Mouse (Mus musculus) liver, adult 2 months (tissue): ENCODE data around the gene Hspbap1. TPM values are rescaled to one million over a fixed set of nuclear protein-coding genes. Genes with fewer than 3 reads are reported as not detected.

Experiments used
- DNase-seq: peaks from one replicate; pipeline ENCODE4 v3.0.0-alpha.2; 2011; ENCODE audit warnings: low read depth, low spot score; ENCODE audit errors: extremely low read depth
- H3K27ac ChIP-seq: fragments of 200-500 bp; replicated peaks from 2 replicates; pipeline ENCODE4 v1.5.1; 2012; ENCODE audit warnings: low read depth, mild to moderate bottlenecking, control low read depth, inconsistent platforms, low read length; ENCODE audit not compliant: insufficient read depth
- H3K27me3 ChIP-seq: fragments of 200-500 bp; 2 replicates; pipeline ENCODE4 v1.6.1; 2012; ENCODE audit warnings: mild to moderate bottlenecking, moderate library complexity, low read length, inconsistent platforms; ENCODE audit not compliant: control insufficient read depth, insufficient read depth
- H3K36me3 ChIP-seq: fragments of 200-500 bp; 2 replicates; pipeline ENCODE4 v1.6.1; 2012; ENCODE audit warnings: low read length, inconsistent platforms; ENCODE audit not compliant: control insufficient read depth, insufficient read depth
- H3K4me1 ChIP-seq: fragments of 200-500 bp; 2 replicates; pipeline ENCODE4 v1.6.1; 2011; ENCODE audit warnings: low read length; ENCODE audit not compliant: control insufficient read depth, insufficient read depth
- H3K4me3 ChIP-seq: fragments of 200-500 bp; 2 replicates; pipeline ENCODE4 v1.5.1; 2011; ENCODE audit warnings: low read depth, mild to moderate bottlenecking, control low read depth, low read length, moderate library complexity; ENCODE audit not compliant: insufficient read depth
- H3K79me2 ChIP-seq: fragments of 200-500 bp; 2 replicates; pipeline ENCODE4 v1.6.1; 2012; ENCODE audit warnings: inconsistent platforms, mild to moderate bottlenecking, low read length, moderate library complexity; ENCODE audit not compliant: control insufficient read depth, insufficient read depth
- H3K9ac ChIP-seq: fragments of 200-500 bp; 2 replicates; pipeline ENCODE4 v1.6.1; 2012; ENCODE audit warnings: low read depth, mild to moderate bottlenecking, control low read depth, inconsistent platforms, low read length
- CTCF ChIP-seq: fragments of 200-500 bp; IDR thresholded peaks from 2 replicates; pipeline ENCODE4 v1.5.1; 2011; ENCODE audit warnings: low read depth, low read length, control low read depth
- POLR2A ChIP-seq: fragments of 200-500 bp; IDR thresholded peaks from 2 replicates; pipeline ENCODE4 v1.6.1; 2011; ENCODE audit warnings: low read length, control low read depth; ENCODE audit not compliant: insufficient read depth; ENCODE audit errors: extremely low read depth
- WGBS: fragments of 180-500 bp; shearing (Covaris S2); methylation state at CpG from one replicate; pipeline ENCODE4 v1.1.7; 2018; 5-methylcytosine and 5-hydroxymethylcytosine counted together
- polyA plus RNA-seq: library from polyadenylated mRNA; depleted of rRNA; stranded (reverse); fragments of >200 nt; gene quantifications from 2 replicates; pipeline ENCODE4 v1.2.3, GENCODE M21; 2012
- total RNA-seq: library from RNA; depleted of rRNA; stranded (reverse); fragments of >200 nt; gene quantifications from 2 replicates; pipeline ENCODE4 v1.2.3, GENCODE M21; 2014

Gene Hspbap1
- total and polyA plus RNA-seq, 2 experiments, result 1.7 to 2.0 TPM

- H3K27me3 ChIP-seq, result no peaks in the 10 kb centered on the region
- H3K9ac ChIP-seq, result no peak overlapping the region
- H3K4me1 ChIP-seq, result peaks cover 15% of the 10 kb centered on the region
- TF ChIP-seq POLR2A, result no peak
- no peak for TF ChIP-seq CTCF
- no peak overlapping the region for H3K4me3 ChIP-seq
- WGBS, result 83% methylated on average over 9 of the region's 9 CpGs
- H3K36me3 ChIP-seq, result peaks cover 7% of the 10 kb centered on the region
- H3K79me2 ChIP-seq, result peaks cover 7% of the 10 kb centered on the region; the same call in 1 of the 2 replicates
- no peak overlapping the region for H3K27ac ChIP-seq
- DNase-seq, result no peak
These were observed 22.5 kb upstream of the Hspbap1 start for GRCm38 (mm10) chr16:35747417-35748236.

GRCm38 (mm10) chr16:35748237-35748603 is 22.0 kb upstream of the Hspbap1 start:
- Histone ChIP-seq H3K36me3 (peaks cover 7% of the 10 kb centered on the region), H3K27me3 (no peaks in the 10 kb centered on the region), H3K27ac (no peak overlapping the region), H3K9ac (no peak overlapping the region), H3K4me1 (peaks cover 9% of the 10 kb centered on the region), H3K79me2 (peaks cover 7% of the 10 kb centered on the region; the same call in 1 of the 2 replicates), H3K4me3 (no peak overlapping the region)
- 93% methylated on average over 7 of the region's 7 CpGs for WGBS
- no peak for DNase-seq
- no peak for TF ChIP-seq POLR2A
- no peak for TF ChIP-seq CTCF

DNA sequence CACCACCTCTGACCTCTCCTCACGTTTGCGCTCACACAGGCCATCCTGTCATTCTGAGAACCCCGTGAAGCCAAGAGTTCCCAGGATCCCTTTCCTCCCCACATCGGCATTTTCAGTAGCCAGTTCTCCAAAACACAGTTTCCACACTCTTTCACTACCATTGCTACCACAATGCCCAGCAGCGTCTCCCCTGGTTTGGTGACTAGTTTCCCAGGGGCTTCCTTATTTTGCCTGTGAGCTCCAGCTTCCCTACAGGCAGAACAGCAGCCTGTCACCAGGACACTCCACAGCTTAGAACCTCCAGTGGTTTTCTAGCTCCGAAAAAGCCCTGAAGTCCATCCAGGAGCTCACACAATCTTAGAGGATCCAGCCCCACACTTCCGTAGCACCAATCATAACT is 20.8 kb upstream of the Hspbap1 start:
- Histone ChIP-seq H3K27ac (no peak overlapping the region), H3K36me3 (peaks cover 7% of the 10 kb centered on the region), H3K4me3 (no peak overlapping the region), H3K4me1 (peaks cover 2% of the 10 kb centered on the region), H3K9ac (no peak overlapping the region), H3K27me3 (no peaks in the 10 kb centered on the region), H3K79me2 (peaks cover 9% of the 10 kb centered on the region; the same call in 1 of the 2 replicates)
- DNase-seq, result no peak
- TF ChIP-seq POLR2A, result no peak
- TF ChIP-seq CTCF, result no peak
- 82% methylated on average over 7 of the region's 7 CpGs for WGBS

- H3K4me3 ChIP-seq, result no peak overlapping the region
- no peak overlapping the region for H3K9ac ChIP-seq
- peaks cover 6% of the 10 kb centered on the region for H3K36me3 ChIP-seq
- H3K27me3 ChIP-seq, result no peaks in the 10 kb centered on the region
- TF ChIP-seq POLR2A (no peak), CTCF (no peak)
- H3K79me2 ChIP-seq, result peaks cover 15% of the 10 kb centered on the region; the same call in 1 of the 2 replicates
- no peak for DNase-seq
- peaks cover 2% of the 10 kb centered on the region; the same call in 1 of the 2 replicates for H3K4me1 ChIP-seq
- 98% methylated on average over 4 of the region's 4 CpGs for WGBS
- H3K27ac ChIP-seq, result no peak overlapping the region
These were observed 18.3 kb upstream of the Hspbap1 start for GRCm38 (mm10) chr16:35751841-35752240.

DNA sequence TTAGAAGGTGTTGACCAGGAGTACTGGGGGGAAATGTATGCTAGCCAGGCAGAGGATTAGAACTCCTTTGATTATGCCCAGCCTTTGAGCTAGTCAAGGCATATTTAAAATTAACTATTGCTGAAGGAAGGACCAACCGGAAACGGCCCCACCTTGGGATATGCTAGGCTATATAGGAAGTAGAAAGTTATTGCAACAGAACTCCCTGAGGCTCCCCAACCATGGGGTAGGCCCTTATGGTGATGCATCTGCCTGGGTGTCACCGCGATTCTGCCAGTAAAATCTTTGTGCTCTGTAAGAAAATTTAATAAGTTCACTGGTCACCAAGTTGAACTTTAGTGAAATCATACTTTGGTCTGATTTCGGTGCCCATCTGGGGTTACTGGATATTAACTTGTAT is 16.2 kb upstream of the Hspbap1 start:
- Histone ChIP-seq H3K9ac (no peak overlapping the region), H3K79me2 (peaks cover 25% of the 10 kb centered on the region), H3K4me3 (no peak overlapping the region), H3K36me3 (peaks cover 3% of the 10 kb centered on the region), H3K27ac (no peak overlapping the region), H3K27me3 (no peaks in the 10 kb centered on the region), H3K4me1 (peaks cover 2% of the 10 kb centered on the region)
- DNase-seq, result no peak
- WGBS, result 92% methylated on average over 5 of the region's 5 CpGs
- TF ChIP-seq POLR2A (no peak), CTCF (no peak)
